Mouse (Mus musculus): Measurements from ENCODE around the gene Tmem143. TPM values are rescaled to one million over a fixed set of nuclear protein-coding genes. Genes with fewer than 3 reads are reported as not detected.
"Not testable (repeated sequence)": the region's sequence is repeated elsewhere in the genome, so short reads cannot be mapped to it uniquely, and the experiment has no call there.

Tmem143 gene
- polyA plus RNA-seq, 1 experiment from 2014 or later = 5.8 TPM

DNA sequence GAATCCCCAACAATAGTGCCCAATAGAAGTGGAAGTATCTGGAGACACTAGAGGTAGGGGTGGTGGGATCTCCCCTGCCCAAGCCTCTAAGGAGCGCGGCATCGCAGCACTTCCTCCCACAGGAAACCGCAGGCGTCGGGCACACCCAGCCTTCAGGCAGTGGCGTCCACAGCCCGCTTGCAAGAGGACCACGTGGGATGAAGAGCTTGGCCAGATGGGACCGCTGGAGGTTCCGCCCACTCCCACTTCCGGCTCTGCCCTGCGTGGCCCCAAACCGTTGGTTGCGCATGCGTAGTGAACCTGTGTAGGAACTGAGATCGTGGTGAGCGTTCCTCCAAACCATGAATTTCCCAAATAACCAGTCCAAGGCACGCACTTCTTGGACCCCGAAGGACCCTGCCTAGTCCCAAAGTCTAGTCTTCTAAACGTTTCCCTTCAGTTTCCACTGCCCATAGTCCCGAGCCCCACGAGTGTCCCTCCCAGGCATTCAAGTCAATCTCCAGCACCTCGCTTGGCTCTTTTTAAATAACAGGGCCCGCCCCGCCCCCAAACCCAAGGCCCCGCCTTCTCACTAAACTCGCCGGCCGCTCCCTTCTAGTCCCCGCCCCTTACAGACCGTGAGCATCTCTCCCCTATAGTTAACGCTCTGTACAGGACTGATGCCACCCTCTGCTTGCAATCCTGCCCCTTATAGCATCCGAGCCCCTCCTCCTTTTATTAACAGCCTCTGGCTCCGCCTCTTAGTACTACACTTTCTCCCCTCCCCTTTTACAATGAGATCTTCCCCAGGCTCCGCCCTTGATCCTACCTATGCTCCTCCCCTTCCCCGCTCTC is 26.4 kb downstream of the Tmem143 start:
- H3K9me3 ChIP-seq (replicated peaks; ENCODE audit: control insufficient read depth, low read length) = no peaks in the 10 kb centered on the region
- peak; percentile 83 for ATAC-seq (replicated peaks; ENCODE audit: insufficient number of reproducible peaks, low FRiP score, low TSS enrichment)
- no peaks in the 10 kb centered on the region; the same call in 1 of the 2 replicates for H3K36me3 ChIP-seq (ENCODE audit: control insufficient read depth, insufficient read depth, low read length)
- peak overlapping the region; percentile 49 for H3K4me3 ChIP-seq (ENCODE audit: low read depth, low read length)
- H3K4me2 ChIP-seq = peak overlapping the region; percentile 60
- H3K9ac ChIP-seq (ENCODE audit: low read depth, low read length) = peak overlapping the region; percentile 64
- H3K27me3 ChIP-seq (ENCODE audit: control insufficient read depth, insufficient read depth, low read length) = peaks cover 10% of the 10 kb centered on the region
- peak overlapping the region; percentile 90 for H3K27ac ChIP-seq (ENCODE audit: low read depth, low read length)
- peaks cover 10% of the 10 kb centered on the region for H3K4me1 ChIP-seq (ENCODE audit: control insufficient read depth, insufficient read depth, low read length)
- WGBS (ENCODE audit: insufficient replicate concordance) = 1% methylated on average over 37 of the region's 37 CpGs

GRCm38 (mm10) chr7:45923762-45924428 is 27.2 kb downstream of the Tmem143 start, which contains the start of gene Ccdc114:
Ccdc114 (plus strand) TSS chr7:45924072.
- Histone ChIP-seq H3K9ac (ENCODE audit: low read depth, low read length) (peak within 1 kb of the TSS; percentile 64), H3K4me3 (ENCODE audit: low read depth, low read length) (peak within 1 kb of the TSS; percentile 49), H3K4me1 (ENCODE audit: control insufficient read depth, insufficient read depth, low read length) (peaks cover 10% of the 10 kb centered on the region), H3K9me3 (replicated peaks; ENCODE audit: control insufficient read depth, low read length) (no peaks in the 10 kb centered on the region), H3K27me3 (ENCODE audit: control insufficient read depth, insufficient read depth, low read length) (peaks cover 12% of the 10 kb centered on the region), H3K27ac (ENCODE audit: low read depth, low read length) (peak within 1 kb of the TSS; percentile 90), H3K4me2 (peak within 1 kb of the TSS; percentile 60), H3K36me3 (ENCODE audit: control insufficient read depth, insufficient read depth, low read length) (no peaks in the 10 kb centered on the region; the same call in 1 of the 2 replicates)
- WGBS (ENCODE audit: insufficient replicate concordance) = 3% methylated on average over 24 of the region's 24 CpGs
- ATAC-seq (replicated peaks; ENCODE audit: insufficient number of reproducible peaks, low FRiP score, low TSS enrichment) = peak; percentile 75

DNA sequence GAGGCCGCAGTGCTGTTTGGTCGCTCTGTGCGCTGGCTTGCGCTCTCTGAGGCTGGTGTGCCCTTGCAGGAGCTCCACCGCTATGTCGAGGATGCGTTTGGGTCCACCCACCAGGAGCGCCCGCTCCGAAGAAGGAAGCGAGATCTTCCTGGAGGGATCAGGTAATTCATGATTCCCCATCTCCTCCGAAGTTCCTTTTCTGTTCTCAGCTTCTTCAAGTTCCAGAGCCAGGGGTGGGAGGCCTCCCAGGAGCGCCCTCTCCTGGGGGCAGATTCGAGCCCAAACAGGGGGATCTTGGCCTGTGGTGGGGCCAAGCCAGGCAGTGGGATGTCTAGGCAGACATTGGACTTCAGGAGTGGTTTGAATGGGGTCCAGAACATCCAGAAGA is 27.7 kb downstream of the Tmem143 start:
- Histone ChIP-seq H3K9me3 (replicated peaks; ENCODE audit: control insufficient read depth, low read length) (no peaks in the 10 kb centered on the region), H3K9ac (ENCODE audit: low read depth, low read length) (peak overlapping the region; percentile 23), H3K27me3 (ENCODE audit: control insufficient read depth, insufficient read depth, low read length) (peaks cover 15% of the 10 kb centered on the region), H3K4me1 (ENCODE audit: control insufficient read depth, insufficient read depth, low read length) (peaks cover 10% of the 10 kb centered on the region), H3K4me3 (ENCODE audit: low read depth, low read length) (peak overlapping the region; percentile 49), H3K4me2 (peak overlapping the region; percentile 60), H3K36me3 (ENCODE audit: control insufficient read depth, insufficient read depth, low read length) (no peaks in the 10 kb centered on the region; the same call in 1 of the 2 replicates), H3K27ac (ENCODE audit: low read depth, low read length) (0 out of 2 replicates have a peak overlapping the region, but pooled peaks have one; percentile 37)
- WGBS (ENCODE audit: insufficient replicate concordance) = 6% methylated on average over 14 of the region's 14 CpGs
- ATAC-seq (replicated peaks; ENCODE audit: insufficient number of reproducible peaks, low FRiP score, low TSS enrichment) = no peak

GRCm38 (mm10) chr7:45928626-45929295 is 32.0 kb downstream of the Tmem143 start:
- Histone ChIP-seq H3K36me3 (ENCODE audit: control insufficient read depth, insufficient read depth, low read length) (no peaks in the 10 kb centered on the region; the same call in 1 of the 2 replicates), H3K4me2 (0 out of 2 replicates have a peak overlapping the region, but pooled peaks have one; percentile 24), H3K27ac (ENCODE audit: low read depth, low read length) (no peak overlapping the region), H3K9ac (ENCODE audit: low read depth, low read length) (no peak overlapping the region), H3K27me3 (ENCODE audit: control insufficient read depth, insufficient read depth, low read length) (0 out of 2 replicates have a peak, but pooled peaks cover 8% of the 10 kb centered on the region), H3K4me1 (ENCODE audit: control insufficient read depth, insufficient read depth, low read length) (no peaks in the 10 kb centered on the region), H3K4me3 (ENCODE audit: low read depth, low read length) (no peak overlapping the region), H3K9me3 (replicated peaks; ENCODE audit: control insufficient read depth, low read length) (peaks cover 4% of the 10 kb centered on the region; the same call in 1 of the 2 replicates)
- ATAC-seq (replicated peaks; ENCODE audit: insufficient number of reproducible peaks, low FRiP score, low TSS enrichment) = no peak
- WGBS (ENCODE audit: insufficient replicate concordance) = 15% methylated on average over 16 of the region's 23 CpGs

DNA sequence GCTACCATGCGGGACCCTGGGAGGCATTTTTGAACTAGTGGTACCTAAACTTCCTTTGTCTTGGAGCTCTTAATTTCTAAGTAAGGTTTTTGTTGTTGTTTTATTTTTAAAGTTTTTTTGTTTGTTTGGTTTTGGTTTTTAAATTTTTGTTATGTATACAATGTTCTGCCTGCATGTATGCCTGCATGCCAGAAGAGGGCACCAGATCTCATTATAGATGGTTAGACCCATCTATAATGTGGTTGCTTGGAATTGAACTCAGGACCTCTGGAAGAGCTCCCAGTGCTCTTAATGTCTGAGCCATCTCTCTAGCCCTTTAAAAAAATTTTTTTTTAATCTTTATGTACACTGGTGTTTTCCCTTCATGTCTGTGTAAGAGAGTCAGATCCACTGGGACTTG is 32.9 kb downstream of the Tmem143 start:
- Histone ChIP-seq H3K4me2 (no peak overlapping the region), H3K9ac (ENCODE audit: low read depth, low read length) (no peak overlapping the region), H3K27me3 (ENCODE audit: control insufficient read depth, insufficient read depth, low read length) (0 out of 2 replicates have a peak, but pooled peaks cover 8% of the 10 kb centered on the region), H3K9me3 (replicated peaks; ENCODE audit: control insufficient read depth, low read length) (peaks cover 4% of the 10 kb centered on the region; the same call in 1 of the 2 replicates), H3K36me3 (ENCODE audit: control insufficient read depth, insufficient read depth, low read length) (no peaks in the 10 kb centered on the region; the same call in 1 of the 2 replicates), H3K4me1 (ENCODE audit: control insufficient read depth, insufficient read depth, low read length) (no peaks in the 10 kb centered on the region), H3K4me3 (ENCODE audit: low read depth, low read length) (no peak overlapping the region), H3K27ac (ENCODE audit: low read depth, low read length) (no peak overlapping the region)
- ATAC-seq (replicated peaks; ENCODE audit: insufficient number of reproducible peaks, low FRiP score, low TSS enrichment) = no peak
- 88% methylated on average over 1 of the region's 1 CpGs for WGBS (ENCODE audit: insufficient replicate concordance)

DNA sequence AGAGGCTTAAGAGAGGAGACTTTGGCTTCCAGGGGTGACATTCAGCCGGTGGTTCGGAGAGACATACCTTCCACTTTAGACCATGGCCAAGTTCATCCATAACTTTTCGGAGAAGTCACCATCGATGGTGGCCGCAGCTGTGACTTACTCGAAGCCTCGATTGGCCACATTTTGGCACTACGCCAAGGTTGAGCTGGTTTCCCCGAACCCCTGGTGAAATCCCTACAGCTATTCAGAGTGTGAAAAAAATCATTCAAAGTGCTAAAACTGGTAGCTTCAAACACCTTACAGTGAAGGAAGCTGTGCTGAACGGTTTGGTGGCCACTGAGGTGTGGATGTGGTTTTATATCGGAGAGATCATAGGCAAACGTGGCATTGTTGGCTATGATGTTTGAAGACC is 37.0 kb downstream of the Tmem143 start:
- H3K4me1 ChIP-seq (ENCODE audit: control insufficient read depth, insufficient read depth, low read length); H3K9me3 ChIP-seq (replicated peaks; ENCODE audit: control insufficient read depth, low read length); H3K4me2 ChIP-seq; ATAC-seq (replicated peaks; ENCODE audit: insufficient number of reproducible peaks, low FRiP score, low TSS enrichment); H3K4me3 ChIP-seq (ENCODE audit: low read depth, low read length); H3K27me3 ChIP-seq (ENCODE audit: control insufficient read depth, insufficient read depth, low read length); H3K27ac ChIP-seq (ENCODE audit: low read depth, low read length); H3K36me3 ChIP-seq (ENCODE audit: control insufficient read depth, insufficient read depth, low read length); H3K9ac ChIP-seq (ENCODE audit: low read depth, low read length): not testable (repeated sequence)
- 87% methylated on average over 12 of the region's 12 CpGs for WGBS (ENCODE audit: insufficient replicate concordance)

DNA sequence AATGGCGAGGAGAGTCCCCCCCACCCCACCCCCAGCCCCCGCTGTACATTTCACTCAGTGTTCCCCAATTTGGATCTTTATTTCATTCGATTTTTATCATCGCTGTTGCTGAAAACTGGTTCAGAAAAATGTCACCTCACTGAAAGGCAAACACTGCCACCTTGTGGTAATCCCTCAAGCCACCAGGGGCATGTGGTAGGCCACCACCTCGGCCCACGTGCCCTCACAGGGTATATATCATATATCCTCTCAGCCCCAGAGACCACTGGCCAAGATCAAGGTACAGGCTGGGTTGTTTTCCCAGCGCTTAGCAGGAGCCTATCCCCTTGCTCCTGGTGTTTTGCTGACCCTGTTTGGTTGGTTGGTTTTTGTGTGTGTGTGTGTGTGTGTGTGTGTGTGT is 38.4 kb downstream of the Tmem143 start:
- 37% methylated on average over 7 of the region's 7 CpGs for WGBS (ENCODE audit: insufficient replicate concordance)
- H3K4me1 ChIP-seq (ENCODE audit: control insufficient read depth, insufficient read depth, low read length) = no peaks in the 10 kb centered on the region
- H3K36me3 ChIP-seq (ENCODE audit: control insufficient read depth, insufficient read depth, low read length) = no peaks in the 10 kb centered on the region
- ATAC-seq (replicated peaks; ENCODE audit: insufficient number of reproducible peaks, low FRiP score, low TSS enrichment) = no peak
- H3K27me3 ChIP-seq (ENCODE audit: control insufficient read depth, insufficient read depth, low read length) = 0 out of 2 replicates have a peak, but pooled peaks cover 3% of the 10 kb centered on the region
- no peak overlapping the region for H3K27ac ChIP-seq (ENCODE audit: low read depth, low read length)
- no peak overlapping the region for H3K9ac ChIP-seq (ENCODE audit: low read depth, low read length)
- H3K4me3 ChIP-seq (ENCODE audit: low read depth, low read length) = no peak overlapping the region
- H3K9me3 ChIP-seq (replicated peaks; ENCODE audit: control insufficient read depth, low read length) = peaks cover 4% of the 10 kb centered on the region; the same call in 1 of the 2 replicates
- no peak overlapping the region for H3K4me2 ChIP-seq

DNA sequence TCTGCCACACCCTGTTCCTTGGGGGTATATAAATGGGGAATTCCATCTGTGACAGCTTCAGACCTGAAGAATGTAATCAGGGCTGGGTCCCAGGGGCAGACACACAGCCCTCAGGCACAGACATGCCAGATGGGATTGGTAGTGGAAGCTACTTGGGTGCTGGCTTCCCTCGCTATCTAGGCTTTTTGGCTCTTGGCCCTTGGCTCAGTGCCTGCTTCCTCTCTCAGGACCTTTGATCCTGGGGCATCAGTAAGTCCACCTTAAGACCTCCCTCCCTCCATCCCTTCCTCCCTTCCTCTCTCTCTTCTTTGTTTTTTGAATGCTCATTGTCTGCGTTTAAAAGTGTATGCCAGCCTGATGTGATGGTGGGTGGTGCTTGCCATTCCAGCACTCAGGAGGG is 43.1 kb downstream of the Tmem143 start:
- Histone ChIP-seq H3K27ac (ENCODE audit: low read depth, low read length) (no peak overlapping the region), H3K4me1 (ENCODE audit: control insufficient read depth, insufficient read depth, low read length) (no peaks in the 10 kb centered on the region), H3K36me3 (ENCODE audit: control insufficient read depth, insufficient read depth, low read length) (no peaks in the 10 kb centered on the region), H3K4me2 (no peak overlapping the region), H3K27me3 (ENCODE audit: control insufficient read depth, insufficient read depth, low read length) (0 out of 2 replicates have a peak, but pooled peaks cover 3% of the 10 kb centered on the region), H3K4me3 (ENCODE audit: low read depth, low read length) (no peak overlapping the region), H3K9me3 (replicated peaks; ENCODE audit: control insufficient read depth, low read length) (no peaks in the 10 kb centered on the region), H3K9ac (ENCODE audit: low read depth, low read length) (no peak overlapping the region)
- ATAC-seq (replicated peaks; ENCODE audit: insufficient number of reproducible peaks, low FRiP score, low TSS enrichment) = no peak
- whole genome bisulfite sequencing (ENCODE audit: insufficient replicate concordance) = 36% methylated on average over 2 of the region's 2 CpGs
